Mouse (Mus musculus): ENCODE measurements at regions not wholly inside any gene's neighbourhood (a gene's known extent, or its start where the extent isn't known, plus 50 kb on each side); places are given as distances from the start of the nearest gene placed in this dataset.

DNA sequence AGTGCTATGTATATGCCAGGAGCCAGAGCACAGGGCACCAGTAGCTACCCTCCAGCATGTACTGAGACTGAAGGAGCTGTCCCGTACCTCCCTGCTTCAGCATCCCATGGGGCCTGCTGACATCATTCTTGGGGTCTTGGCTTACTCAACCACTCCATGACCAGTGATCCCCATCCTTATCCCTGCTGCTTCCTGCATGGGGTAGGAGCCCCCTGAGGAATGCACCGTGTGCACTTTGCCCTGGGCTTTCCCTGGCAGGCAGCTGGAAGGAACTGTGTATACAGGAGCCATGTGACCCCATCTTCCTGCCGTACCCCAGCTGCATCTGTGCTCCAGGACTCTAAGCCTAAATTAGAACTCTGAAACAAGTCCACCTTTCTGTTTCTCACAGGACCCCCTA, 70.3 kb upstream of the Ccnd1 start:
- no peak for TF ChIP-seq CTCF (IDR thresholded peaks at IDR 0.05; ENCODE audit: low read depth, low read length)
- TF ChIP-seq POLR2A (IDR thresholded peaks at IDR 0.05; ENCODE audit: extremely low read depth, insufficient read depth, low read length) = no peak

Data from liver, adult 2 months (tissue).